Mouse (Mus musculus): ENCODE measurements around the gene Zic1.

DNA sequence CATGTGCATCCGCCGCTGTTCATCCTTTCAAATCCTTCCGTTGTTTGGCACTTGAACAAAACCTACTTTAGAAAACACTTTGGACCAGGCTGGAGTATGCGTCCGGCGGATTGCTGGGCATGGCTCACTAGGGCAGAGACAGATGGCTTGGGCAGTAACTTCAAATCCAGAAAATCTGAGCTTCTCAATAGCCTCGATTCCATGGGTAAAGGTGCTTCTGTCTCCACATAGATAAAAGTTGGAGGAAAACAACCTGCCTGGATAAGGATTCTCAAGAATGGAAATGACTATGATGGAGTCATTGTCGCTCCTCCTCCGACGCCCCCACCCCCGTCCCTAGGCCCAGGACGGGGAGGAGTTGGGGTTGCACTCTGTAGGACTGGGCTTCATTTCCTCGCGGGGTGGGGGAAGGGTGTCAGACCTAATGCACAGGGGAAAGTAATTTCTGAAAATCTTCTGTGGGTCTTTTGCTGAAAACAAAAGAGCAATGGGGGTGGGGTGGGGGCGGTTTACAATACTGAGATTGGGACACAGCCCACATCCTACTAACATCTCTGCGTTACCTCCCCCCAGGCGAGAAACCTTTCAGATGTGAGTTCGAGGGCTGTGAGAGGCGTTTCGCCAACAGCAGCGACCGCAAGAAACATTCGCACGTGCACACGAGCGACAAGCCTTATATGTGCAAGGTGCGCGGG lies 18.0 kb upstream of the Zic1 start:
- TF ChIP-seq ZC3H11A (IDR thresholded peaks at IDR 0.05; ENCODE audit: borderline replicate concordance, low read depth, low read length) (no peak), HCFC1 (IDR thresholded peaks at IDR 0.05; ENCODE audit: borderline replicate concordance, insufficient read depth, low read length) (no peak)

Data from ES-E14 (cell line).